8 mouse cellular contexts compared by ENCODE assay signal in the genomic region with DNA sequence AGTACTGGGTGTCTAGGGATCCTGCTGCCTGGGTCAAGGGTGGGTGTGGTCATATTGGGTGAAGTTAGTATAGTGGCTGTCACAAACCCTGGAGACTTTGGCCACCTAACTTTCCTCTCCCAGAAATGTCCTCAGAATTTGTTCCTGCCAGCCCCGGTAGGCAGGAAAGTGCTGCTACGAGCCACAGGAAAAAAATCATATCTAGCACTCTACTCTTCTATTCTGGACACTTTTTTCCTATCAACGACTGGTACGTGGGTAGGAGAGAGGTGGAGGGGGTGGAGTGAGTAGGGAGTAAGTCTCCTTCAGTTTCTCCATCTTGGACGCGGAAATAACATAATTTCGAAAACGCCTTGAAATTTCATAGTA. TPM values are rescaled to one million over a fixed set of nuclear protein-coding genes. Genes with fewer than 3 reads are reported as not detected.
DNase-seq lines count a peak whose midpoint lies in the region; ATAC-seq and TF ChIP-seq lines count a peak whose summit lies in the region.
"Had no signal": no experiment of that assay in that cellular context is flagged by ENCODE, and none has a peak within 500 bp of the region (broad histone marks: within the 10 kb centered on the region; RNA-seq: fewer than 3 reads in every experiment).

No protein-coding gene starts in this region.

- H3K27ac ChIP-seq in lung, postnatal 0 days (ENCODE audit: low read length) = no peak overlapping the region
- H3K27ac ChIP-seq in forebrain, embryonic 14.5 days (ENCODE audit: low read depth, low read length) = no peak overlapping the region
- no peak overlapping the region for H3K27ac ChIP-seq in limb, embryonic 13.5 days
- no peak overlapping the region for H3K27ac ChIP-seq in stomach, embryonic 14.5 days (ENCODE audit: low read length)

- TF ChIP-seq CTCF in lung, postnatal 0 days (IDR thresholded peaks at IDR 0.05) = no peak

- H3K9ac ChIP-seq in lung, postnatal 0 days (replicated peaks; ENCODE audit: low read depth) = no peak overlapping the region
- H3K9ac ChIP-seq in forebrain, embryonic 14.5 days (ENCODE audit: low read length) = no peak overlapping the region
- peak overlapping the region; percentile 68 for H3K9ac ChIP-seq in limb, embryonic 13.5 days
- no peak overlapping the region for H3K9ac ChIP-seq in stomach, embryonic 14.5 days (replicated peaks; ENCODE audit: low read depth, low read length)

- no peak for TF ChIP-seq EP300 in lung, postnatal 0 days (IDR thresholded peaks at IDR 0.05)

- ATAC-seq in lung, postnatal 0 days = no peak
- no peak for ATAC-seq in forebrain, embryonic 14.5 days
- no peak for ATAC-seq in limb, embryonic 13.5 days (ENCODE audit: low FRiP score, low read depth)
- ATAC-seq in stomach, embryonic 14.5 days (ENCODE audit: insufficient number of reproducible peaks, insufficient read depth, low FRiP score, low read depth) = no peak

- H3K4me3 ChIP-seq in lung, postnatal 0 days (ENCODE audit: low read depth, low read length) = no peak overlapping the region
- no peak overlapping the region for H3K4me3 ChIP-seq in forebrain, embryonic 14.5 days (ENCODE audit: low read depth, low read length)
- H3K4me3 ChIP-seq in limb, embryonic 13.5 days = peak overlapping the region; percentile 48
- peak overlapping the region; percentile 30; the same call in 1 of the 2 replicates for H3K4me3 ChIP-seq in stomach, embryonic 14.5 days (ENCODE audit: low read depth, low read length)

- H3K4me1 ChIP-seq in lung, postnatal 0 days (ENCODE audit: insufficient read depth, low read depth, low read length) = no peaks in the 10 kb centered on the region
- H3K4me1 ChIP-seq in forebrain, embryonic 14.5 days (ENCODE audit: control insufficient read depth, insufficient read depth, low read length) = no peaks in the 10 kb centered on the region
- peaks cover 31% of the 10 kb centered on the region for H3K4me1 ChIP-seq in limb, embryonic 13.5 days
- H3K4me1 ChIP-seq in stomach, embryonic 14.5 days (ENCODE audit: control insufficient read depth, insufficient read depth, low read length) = peaks cover 7% of the 10 kb centered on the region; the same call in 1 of the 2 replicates

- H3K4me2 ChIP-seq in lung, postnatal 0 days (replicated peaks; ENCODE audit: low read depth, low read length) = peak overlapping the region; percentile 56
- H3K4me2 ChIP-seq in forebrain, embryonic 14.5 days (ENCODE audit: low read length) = peak overlapping the region; percentile 60; the same call in 1 of the 2 replicates
- H3K4me2 ChIP-seq in limb, embryonic 13.5 days (replicated peaks) = peak overlapping the region; percentile 77
- H3K4me2 ChIP-seq in stomach, embryonic 14.5 days (replicated peaks; ENCODE audit: low read depth, low read length) = peak overlapping the region; percentile 50

- no peak for DNase-seq in lung, postnatal 0 days (ENCODE audit: low spot score)
- no peak for DNase-seq in lung, postnatal 36 days
- no peak for DNase-seq in forebrain, embryonic 14.5 days (ENCODE audit: low spot score)
- DNase-seq in cerebellum, adult 11-12 months = no peak
- DNase-seq in cerebellum, postnatal 36 days = no peak
- DNase-seq: right cerebral cortex, postnatal 4 days had no signal

- 18% methylated on average over 8 of the region's 8 CpGs for WGBS in lung, postnatal 0 days
- 37% methylated on average over 8 of the region's 8 CpGs for WGBS in forebrain, embryonic 14.5 days
- 35% methylated on average over 8 of the region's 8 CpGs for WGBS in limb, embryonic 13.5 days
- 37% methylated on average over 8 of the region's 8 CpGs for WGBS in stomach, embryonic 14.5 days

- H3K9me3 ChIP-seq in lung, postnatal 0 days (ENCODE audit: low read length) = no peaks in the 10 kb centered on the region
- H3K9me3 ChIP-seq in forebrain, embryonic 14.5 days (replicated peaks; ENCODE audit: control insufficient read depth, low read length) = no peaks in the 10 kb centered on the region
- no peaks in the 10 kb centered on the region for H3K9me3 ChIP-seq in limb, embryonic 13.5 days
- no peaks in the 10 kb centered on the region for H3K9me3 ChIP-seq in stomach, embryonic 14.5 days (ENCODE audit: control insufficient read depth, low read depth, low read length)

- no peaks in the 10 kb centered on the region for H3K27me3 ChIP-seq in lung, postnatal 0 days (replicated peaks; ENCODE audit: insufficient read depth, low read length)
- peaks cover 15% of the 10 kb centered on the region for H3K27me3 ChIP-seq in forebrain, embryonic 14.5 days (replicated peaks; ENCODE audit: control insufficient read depth, insufficient read depth, low read length)
- H3K27me3 ChIP-seq in limb, embryonic 13.5 days = peaks cover 20% of the 10 kb centered on the region
- no peaks in the 10 kb centered on the region for H3K27me3 ChIP-seq in stomach, embryonic 14.5 days (ENCODE audit: control insufficient read depth, insufficient read depth, low read length)

- no peaks in the 10 kb centered on the region for H3K36me3 ChIP-seq in lung, postnatal 0 days (ENCODE audit: insufficient read depth, low read length)
- H3K36me3 ChIP-seq in forebrain, embryonic 14.5 days (ENCODE audit: control insufficient read depth, insufficient read depth, low read length) = peaks cover 3% of the 10 kb centered on the region
- H3K36me3 ChIP-seq in limb, embryonic 13.5 days = peaks cover 3% of the 10 kb centered on the region
- 0 out of 2 replicates have a peak, but pooled peaks cover 3% of the 10 kb centered on the region for H3K36me3 ChIP-seq in stomach, embryonic 14.5 days (ENCODE audit: control insufficient read depth, insufficient read depth, low read length)

RNA-seq across cellular contexts. Expression of gene Rrad, which starts 1.0 kb away (rescaled TPM):
- 19.9 and 22.6 TPM in 2 replicates for polyA plus RNA-seq in lung, postnatal 0 days (2015; fragmentation: Nextera tagmentation; extraction: Ambion mirVana)
- polyA plus RNA-seq in forebrain, embryonic 14.5 days (2014; fragmentation: Nextera tagmentation; extraction: Ambion mirVana) = 2.1 and 3.0 TPM in 2 replicates
- 18.1 TPM in 2 replicates for polyA plus RNA-seq in limb, embryonic 13.5 days (2015; fragmentation: Nextera tagmentation; extraction: Ambion mirVana)
- 7.9 and 8.2 TPM in 2 replicates for polyA plus RNA-seq in stomach, embryonic 14.5 days (2014; fragmentation: Nextera tagmentation; extraction: Ambion mirVana)

RNA-seq across cellular contexts. Expression of gene Cdh16, which starts 5.9 kb away (rescaled TPM):
- polyA plus RNA-seq in lung, postnatal 0 days (2015; fragmentation: Nextera tagmentation; extraction: Ambion mirVana) = 13.8 and 17.2 TPM in 2 replicates
- not detected in 2 replicates for polyA plus RNA-seq in forebrain, embryonic 14.5 days (2014; fragmentation: Nextera tagmentation; extraction: Ambion mirVana)
- polyA plus RNA-seq in limb, embryonic 13.5 days (2015; fragmentation: Nextera tagmentation; extraction: Ambion mirVana) = 0.22 TPM in 1 of 2 replicates, not detected in the other
- polyA plus RNA-seq in stomach, embryonic 14.5 days (2014; fragmentation: Nextera tagmentation; extraction: Ambion mirVana) = 4.9 and 6.0 TPM in 2 replicates

RNA-seq across cellular contexts. Expression of gene Ciao2b, which starts 11.7 kb away (rescaled TPM):
- 70.2 and 72.9 TPM in 2 replicates for polyA plus RNA-seq in lung, postnatal 0 days (2015; fragmentation: Nextera tagmentation; extraction: Ambion mirVana)
- 136 and 154 TPM in 2 replicates for polyA plus RNA-seq in forebrain, embryonic 14.5 days (2014; fragmentation: Nextera tagmentation; extraction: Ambion mirVana)
- 88.9 and 89.4 TPM in 2 replicates for polyA plus RNA-seq in limb, embryonic 13.5 days (2015; fragmentation: Nextera tagmentation; extraction: Ambion mirVana)
- polyA plus RNA-seq in stomach, embryonic 14.5 days (2014; fragmentation: Nextera tagmentation; extraction: Ambion mirVana) = 89.7 and 94.1 TPM in 2 replicates

RNA-seq across cellular contexts. Expression of gene Pdp2, which starts 38.8 kb away (rescaled TPM):
- 5.9 and 6.0 TPM in 2 replicates for polyA plus RNA-seq in lung, postnatal 0 days (2015; fragmentation: Nextera tagmentation; extraction: Ambion mirVana)
- 11.9 and 14.2 TPM in 2 replicates for polyA plus RNA-seq in forebrain, embryonic 14.5 days (2014; fragmentation: Nextera tagmentation; extraction: Ambion mirVana)
- 13.8 and 14.0 TPM in 2 replicates for polyA plus RNA-seq in limb, embryonic 13.5 days (2015; fragmentation: Nextera tagmentation; extraction: Ambion mirVana)
- polyA plus RNA-seq in stomach, embryonic 14.5 days (2014; fragmentation: Nextera tagmentation; extraction: Ambion mirVana) = 13.7 and 14.3 TPM in 2 replicates

Comparison
In these comparisons a context has a peak if more than half of its experiments do, and no peak if none do; other contexts are left out.
1. H3K4me3 ChIP-seq: peak in limb, embryonic 13.5 days (single experiment) and stomach, embryonic 14.5 days (single experiment); none in lung, postnatal 0 days (single experiment) and forebrain, embryonic 14.5 days (single experiment).
2. Peak in every context shown above with its lines, with median percentiles within 50 percentile points of each other: H3K4me2 ChIP-seq.